Mouse (Mus musculus) hindbrain, postnatal 0 days (tissue): ENCODE results near the gene Rgs3. TPM values are rescaled to one million over a fixed set of nuclear protein-coding genes. Genes with fewer than 3 reads are reported as not detected.

Source experiments
- ATAC-seq: fragments of 200-750 bp; cut with Nextera tagmentation; 2 replicates; pipeline ENCODE4 v1.8.0; 2017; ENCODE audit warnings: mild to moderate bottlenecking, moderate TSS enrichment, moderate library complexity
- DNase-seq: peaks from one replicate; pipeline ENCODE4 v3.0.0-alpha.2; 2015; ENCODE audit warnings: low spot score
- H3K27ac ChIP-seq: fragments of 300-500 bp; sonication (generic); 2 replicates; pipeline ENCODE4 v1.5.1; 2014; ENCODE audit warnings: mild to moderate bottlenecking
- H3K27me3 ChIP-seq: fragments of 300-500 bp; sonication (generic); 2 replicates; pipeline ENCODE4 v1.6.1; 2014; ENCODE audit warnings: low read length, mixed read lengths; ENCODE audit not compliant: insufficient read depth
- H3K36me3 ChIP-seq: fragments of 300-500 bp; sonication (generic); 2 replicates; pipeline ENCODE4 v1.6.1; 2014; ENCODE audit warnings: low read length, mixed read lengths; ENCODE audit not compliant: insufficient read depth
- H3K4me1 ChIP-seq: fragments of 300-500 bp; sonication (generic); 2 replicates; pipeline ENCODE4 v1.6.1; 2014; ENCODE audit warnings: antibody characterized with exemption, low read length, mixed read lengths; ENCODE audit not compliant: insufficient read depth
- H3K4me2 ChIP-seq: fragments of 300-500 bp; sonication (generic); 2 replicates; pipeline ENCODE4 v1.6.1; 2014; ENCODE audit warnings: low read depth, mild to moderate bottlenecking, low read length, moderate library complexity, mixed read lengths
- H3K4me3 ChIP-seq: fragments of 300-500 bp; sonication (generic); 2 replicates; pipeline ENCODE4 v1.5.1; 2014; ENCODE audit warnings: low read length
- H3K9ac ChIP-seq: fragments of 300-500 bp; sonication (generic); replicated peaks from 2 replicates; pipeline ENCODE4 v1.6.1; 2014; ENCODE audit warnings: mild to moderate bottlenecking, low read length, moderate library complexity, mixed read lengths
- H3K9me3 ChIP-seq: fragments of 300-500 bp; sonication (generic); 2 replicates; pipeline ENCODE4 v1.6.1; 2016; ENCODE audit warnings: low read length, mixed read lengths
- CTCF ChIP-seq: IDR thresholded peaks from 2 replicates; pipeline ENCODE4 v1.5.1; 2016; ENCODE audit warnings: antibody characterized with exemption, control low read depth, low read depth
- WGBS: fragments of 180-500 bp; shearing (Covaris S2); extraction: QIAGEN DNeasy Blood & Tissue Kit; methylation state at CpG from one replicate; pipeline ENCODE4 v1.1.7; 2014; 5-methylcytosine and 5-hydroxymethylcytosine counted together
- polyA plus RNA-seq: library from polyadenylated mRNA; unstranded; fragments of >200 nt; fragmentation: Nextera tagmentation; extraction: Ambion mirVana; gene quantifications from 2 replicates; pipeline ENCODE4 v1.2.1, GENCODE M21; 2015
- total RNA-seq: library from RNA; depleted of rRNA; stranded (reverse); fragments of >200 nt; gene quantifications from 2 replicates; pipeline ENCODE4 v1.2.3, GENCODE M21; 2014

The Rgs3 gene
- total and polyA plus RNA-seq, 2 experiments from 2014 or later, result 44.6 to 71.9 TPM

DNA sequence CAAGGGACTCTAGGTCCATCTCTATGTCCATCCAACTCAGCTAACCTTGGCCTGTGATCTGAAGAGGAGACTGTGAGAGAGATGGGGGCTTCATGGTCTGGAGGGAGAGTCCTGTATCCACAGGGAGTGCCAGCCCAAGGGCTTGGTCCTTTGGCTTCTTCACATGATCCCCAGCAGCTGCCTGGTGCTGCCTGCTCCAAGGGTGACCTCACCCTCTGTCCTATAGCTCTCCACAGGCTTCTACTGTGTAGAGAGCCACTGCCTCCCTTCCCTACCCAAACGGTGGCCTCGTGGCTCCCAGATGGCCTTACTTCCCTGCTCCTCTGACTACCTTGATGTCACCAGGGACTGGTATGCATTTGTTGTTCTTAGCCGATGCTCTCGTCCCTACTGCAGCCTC is 92.6 kb downstream of the Rgs3 start:
- Histone ChIP-seq H3K36me3 (0 out of 2 replicates have a peak, but pooled peaks cover 4% of the 10 kb centered on the region), H3K4me3 (no peak overlapping the region), H3K27ac (no peak overlapping the region), H3K4me1 (0 out of 2 replicates have a peak, but pooled peaks cover 9% of the 10 kb centered on the region), H3K27me3 (no peaks in the 10 kb centered on the region), H3K9me3 (no peaks in the 10 kb centered on the region), H3K4me2 (no peak overlapping the region), H3K9ac (no peak overlapping the region)
- TF ChIP-seq CTCF, result no peak
- DNase-seq, result no peak
- WGBS, result 75% methylated on average over 4 of the region's 4 CpGs
- ATAC-seq, result no peak

DNA sequence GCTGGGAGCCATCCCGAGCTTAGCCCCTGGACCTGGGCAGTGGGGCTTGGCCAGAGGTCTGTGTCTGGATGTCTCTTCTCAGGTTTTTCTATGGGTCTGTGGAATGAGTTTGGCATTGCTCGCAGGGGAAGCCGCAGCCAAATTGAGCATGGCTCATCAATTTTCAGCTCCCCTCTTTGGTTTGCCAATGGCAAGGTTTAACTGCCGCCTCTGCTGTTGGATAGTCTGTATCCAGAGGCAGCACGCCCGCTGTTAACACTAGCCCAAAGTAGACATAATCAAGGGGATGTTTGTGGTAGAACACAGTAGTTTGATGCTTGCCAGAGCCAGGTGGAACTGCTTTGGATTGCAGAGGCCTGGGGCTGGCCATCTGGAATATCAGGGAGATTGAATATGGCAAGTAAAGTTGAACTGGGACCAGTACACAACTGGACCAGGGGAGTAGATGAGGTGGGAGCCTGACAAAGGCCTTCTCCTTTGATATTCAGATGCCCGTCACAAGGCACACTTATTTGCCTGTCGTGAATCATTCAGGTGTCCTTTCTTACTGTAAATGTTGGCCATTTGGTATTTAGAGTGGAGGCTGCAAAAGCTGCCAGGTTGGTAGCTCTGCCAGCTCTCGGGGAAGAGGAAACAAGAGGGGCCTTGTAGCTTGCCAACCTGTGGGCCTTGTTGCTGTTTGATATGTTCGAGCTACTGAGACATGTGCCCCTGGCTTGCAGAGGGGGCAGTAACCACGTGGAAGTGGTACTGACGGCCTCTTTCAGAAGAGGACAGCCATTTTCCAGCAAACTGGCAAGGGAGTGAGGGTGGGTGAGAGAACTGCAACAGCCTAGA is 93.5 kb downstream of the Rgs3 start:
- Histone ChIP-seq H3K4me2 (no peak overlapping the region), H3K4me3 (no peak overlapping the region), H3K4me1 (0 out of 2 replicates have a peak, but pooled peaks cover 9% of the 10 kb centered on the region), H3K27me3 (no peaks in the 10 kb centered on the region), H3K36me3 (no peaks in the 10 kb centered on the region), H3K9me3 (no peaks in the 10 kb centered on the region), H3K27ac (no peak overlapping the region), H3K9ac (no peak overlapping the region)
- no peak for ATAC-seq
- peak; percentile 32 for DNase-seq
- WGBS, result 56% methylated on average over 12 of the region's 12 CpGs
- no peak for TF ChIP-seq CTCF

GRCm38 (mm10) chr4:62653922-62654661 is 94.4 kb downstream of the Rgs3 start:
- Histone ChIP-seq H3K27ac (no peak overlapping the region), H3K27me3 (no peaks in the 10 kb centered on the region), H3K4me1 (0 out of 2 replicates have a peak, but pooled peaks cover 9% of the 10 kb centered on the region), H3K4me3 (no peak overlapping the region), H3K9me3 (no peaks in the 10 kb centered on the region), H3K9ac (no peak overlapping the region), H3K36me3 (no peaks in the 10 kb centered on the region), H3K4me2 (no peak overlapping the region)
- WGBS, result 91% methylated on average over 5 of the region's 5 CpGs
- DNase-seq (no peak), ATAC-seq (no peak)
- TF ChIP-seq CTCF, result no peak

DNA sequence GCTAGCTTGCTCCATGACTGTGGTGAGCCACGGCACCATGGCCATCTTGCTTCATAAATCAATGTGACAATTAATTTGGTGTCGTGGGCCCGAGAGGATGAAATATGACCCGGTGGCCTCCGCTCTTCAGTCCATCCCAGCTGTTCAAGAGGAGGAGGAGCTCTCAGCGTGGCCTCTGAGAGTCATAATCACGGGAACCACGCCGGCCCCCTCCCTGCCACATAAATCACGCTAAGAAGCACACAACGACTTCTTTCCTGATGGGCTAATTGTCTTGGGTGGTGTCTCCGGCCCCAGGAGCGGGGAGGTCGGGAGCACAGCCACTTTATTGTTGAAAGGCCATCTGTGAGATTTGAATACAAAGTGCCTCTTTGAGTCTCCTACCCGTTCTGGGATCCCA is 99.6 kb downstream of the Rgs3 start:
- no peaks in the 10 kb centered on the region for H3K36me3 ChIP-seq
- H3K4me1 ChIP-seq, result peaks cover 22% of the 10 kb centered on the region
- ATAC-seq, result no peak
- no peak overlapping the region for H3K4me2 ChIP-seq
- DNase-seq, result no peak
- no peak for TF ChIP-seq CTCF
- 34% methylated on average over 15 of the region's 15 CpGs for WGBS
- H3K27ac ChIP-seq, result no peak overlapping the region
- H3K4me3 ChIP-seq, result no peak overlapping the region
- H3K27me3 ChIP-seq, result no peaks in the 10 kb centered on the region
- H3K9me3 ChIP-seq, result no peaks in the 10 kb centered on the region
- no peak overlapping the region for H3K9ac ChIP-seq

GRCm38 (mm10) chr4:62659861-62660553 is 100.4 kb downstream of the Rgs3 start:
- ATAC-seq (no peak), DNase-seq (no peak)
- no peak overlapping the region for H3K4me2 ChIP-seq
- peaks cover 22% of the 10 kb centered on the region for H3K4me1 ChIP-seq
- no peaks in the 10 kb centered on the region for H3K27me3 ChIP-seq
- peak overlapping the region; percentile 42; the same call in 1 of the 2 replicates for H3K27ac ChIP-seq
- no peaks in the 10 kb centered on the region for H3K36me3 ChIP-seq
- H3K9ac ChIP-seq, result no peak overlapping the region
- no peak overlapping the region for H3K4me3 ChIP-seq
- no peaks in the 10 kb centered on the region for H3K9me3 ChIP-seq
- 18% methylated on average over 14 of the region's 14 CpGs for WGBS
- no peak for TF ChIP-seq CTCF

- Histone ChIP-seq H3K27ac (peak overlapping the region; percentile 42), H3K27me3 (no peaks in the 10 kb centered on the region), H3K9me3 (no peaks in the 10 kb centered on the region), H3K9ac (no peak overlapping the region), H3K4me2 (no peak overlapping the region), H3K4me1 (peaks cover 22% of the 10 kb centered on the region), H3K36me3 (no peaks in the 10 kb centered on the region), H3K4me3 (no peak overlapping the region)
- ATAC-seq, result peak; percentile 72
- TF ChIP-seq CTCF, result no peak
- 10% methylated on average over 3 of the region's 3 CpGs for WGBS
- DNase-seq, result peak; percentile 62
Observed at GRCm38 (mm10) chr4:62660554-62660864, 100.9 kb downstream of the Rgs3 start.
